Mouse (Mus musculus) embryonic stem cell, embryonic (primary cell): Measurements from ENCODE around the gene Zbtb48.

Experiments
- CTCF ChIA-PET, 4 experiments: fragments of 300-600 bp in 2 of 4; fragments of 350-600 bp in 2 of 4; sonication (Branson Sonifier 250); formaldehyde crosslinking; loops; one replicate each; lab custom pipeline; 2022; ENCODE audit warnings: inconsistent platforms in 2 of 4; lab: Charles Lee
- POLR2A ChIA-PET, 4 experiments: fragments of 300-600 bp in 2 of 4; fragments of 350-600 bp in 2 of 4; sonication (Branson Sonifier 250); formaldehyde crosslinking; loops; one replicate each; lab custom pipeline; 2022; ENCODE audit warnings: antibody characterized with exemption in 4 of 4, inconsistent platforms in 1 of 4; lab: Charles Lee

Gene Zbtb48

GRCm38 (mm10) chr4:152039831-152040310 lies 12.4 kb upstream of the Zbtb48 start:
- ChIA-PET POLR2A (interaction anchor here in 2 of 4 experiments (0.8 to 3.5 kb wide), 12 partner anchors 11 to 93 kb away, joined by 3 to 33 read pairs (median 4); partner anchors contain the start of genes Klhl21 (in 1 of the 2) and Zbtb48 (in 1 of the 2)), CTCF (interaction anchor here in 3 of 4 experiments (1.2 to 3.9 kb wide), 10 partner anchors 12 to 94 kb away, joined by 3 to 28 read pairs (median 6); partner anchors contain the start of gene Zbtb48 (in 3 of the 3))

GRCm38 (mm10) chr4:152038985-152039830 lies 11.7 kb upstream of the Zbtb48 start, which contains the start of gene Nol9:
Gene Nol9, plus strand, starts transcription at chr4:152039321.
- CTCF ChIA-PET: interaction anchor here (0.6 to 3.9 kb wide), 59 partner anchors 8 to 889 kb away, joined by 3 to 28 read pairs (median 4); partner anchors contain the start of genes Zbtb48 (in 3 of the 4), Klhl21 (in 2 of the 4), Phf13 (in 2 of the 4) and Espn (in 1 of the 4)
- POLR2A ChIA-PET: interaction anchor here (0.6 to 3.5 kb wide), 33 partner anchors 8 to 919 kb away, joined by 3 to 33 read pairs (median 4); partner anchors contain the start of genes Zbtb48 (in 3 of the 4), Thap3 (in 2 of the 4), Klhl21 (in 1 of the 4) and Plekhg5 (in 1 of the 4)

GRCm38 (mm10) chr4:152038225-152038984 lies 10.9 kb upstream of the Zbtb48 start, which contains the start of gene Tas1r1:
Gene Tas1r1, minus strand, starts transcription at chr4:152038568.
- POLR2A ChIA-PET: interaction anchor here (0.6 to 3.5 kb wide), 35 partner anchors 9 to 289 kb away, joined by 3 to 33 read pairs (median 4); partner anchors contain the start of genes Zbtb48 (in 3 of the 4), Phf13 (in 2 of the 4), Thap3 (in 2 of the 4) and Camta1 (in 1 of the 4)

GRCm38 (mm10) chr4:152036464-152036863 lies 9.0 kb upstream of the Zbtb48 start:
- ChIA-PET CTCF (interaction anchor here (0.6 to 3.9 kb wide), 8 partner anchors 9 to 120 kb away, joined by 3 to 28 read pairs (median 3); partner anchors contain the start of genes Klhl21 (in 1 of the 4) and Zbtb48 (in 1 of the 4)), POLR2A (interaction anchor here in 3 of 4 experiments (0.7 to 3.5 kb wide), 10 partner anchors 8 to 62 kb away, joined by 3 to 33 read pairs (median 4); partner anchors contain the start of genes Zbtb48 (in 3 of the 3) and Thap3 (in 1 of the 3))

More at GRCm38 (mm10) chr4:152038225-152038984, 10.9 kb upstream of the Zbtb48 start, which contains the start of gene Tas1r1:
- CTCF ChIA-PET: interaction anchor here (0.6 to 3.9 kb wide), 62 partner anchors 8 to 888 kb away, joined by 3 to 28 read pairs (median 4); partner anchors contain the start of genes Zbtb48 (in 3 of the 4), Klhl21 (in 2 of the 4), Phf13 (in 2 of the 4) and Espn (in 1 of the 4)

- ChIA-PET POLR2A (interaction anchor here in 2 of 4 experiments (0.7 to 1.8 kb wide), 11 partner anchors 9 to 141 kb away, joined by 3 to 8 read pairs (median 4); partner anchors contain the start of genes Phf13 (in 2 of the 2) and Klhl21 (in 1 of the 2)), CTCF (interaction anchor here in 2 of 4 experiments (0.8 to 1.3 kb wide), 8 partner anchors 10 to 64 kb away, joined by 3 to 5 read pairs (median 3); no protein-coding TSS in a partner anchor)
Observed at GRCm38 (mm10) chr4:152032922-152033321, 5.5 kb upstream of the Zbtb48 start.

GRCm38 (mm10) chr4:152029997-152030396 lies 2.5 kb upstream of the Zbtb48 start:
- CTCF ChIA-PET: interaction anchor here (0.6 to 3.7 kb wide), 9 partner anchors 8 to 97 kb away, joined by 3 to 47 read pairs (median 5); partner anchors contain the start of genes Dnajc11 (in 1 of the 4), Nol9 (in 1 of the 4), Tas1r1 (in 1 of the 4) and Thap3 (in 1 of the 4)
- POLR2A ChIA-PET: interaction anchor here in 3 of 4 experiments (0.6 to 5.4 kb wide), 17 partner anchors 8 to 233 kb away, joined by 3 to 65 read pairs (median 4); partner anchors contain the start of genes Klhl21 (in 2 of the 3), Nol9 (in 2 of the 3), Tas1r1 (in 2 of the 3) and Phf13 (in 1 of the 3)

GRCm38 (mm10) chr4:152029087-152029486 lies 1.6 kb upstream of the Zbtb48 start:
- POLR2A ChIA-PET: interaction anchor here (0.6 to 5.4 kb wide), 24 partner anchors 9 to 900 kb away, joined by 3 to 65 read pairs (median 6); partner anchors contain the start of genes Nol9 (in 4 of the 4), Tas1r1 (in 3 of the 4), Klhl21 (in 2 of the 4) and Thap3 (in 1 of the 4)
- CTCF ChIA-PET: interaction anchor here in 3 of 4 experiments (0.5 to 3.7 kb wide), 12 partner anchors 10 to 900 kb away, joined by 3 to 47 read pairs (median 6); partner anchors contain the start of genes Nol9 (in 2 of the 3), Tas1r1 (in 2 of the 3), Dnajc11 (in 1 of the 3) and Klhl21 (in 1 of the 3)

- ChIA-PET CTCF (interaction anchor here in 3 of 4 experiments (0.6 to 3.7 kb wide), 17 partner anchors 10 to 900 kb away, joined by 3 to 47 read pairs (median 5); partner anchors contain the start of genes Nol9 (in 2 of the 3), Tas1r1 (in 2 of the 3), Dnajc11 (in 1 of the 3) and Klhl21 (in 1 of the 3)), POLR2A (interaction anchor here (0.6 to 5.4 kb wide), 39 partner anchors 9 to 900 kb away, joined by 3 to 65 read pairs (median 5); partner anchors contain the start of genes Nol9 (in 4 of the 4), Klhl21 (in 3 of the 4), Tas1r1 (in 3 of the 4) and Phf13 (in 1 of the 4))
Observed at GRCm38 (mm10) chr4:152028456-152028855, 985 bp upstream of the Zbtb48 start.

GRCm38 (mm10) chr4:152026751-152027508 lies 541 bp downstream of the Zbtb48 start:
- CTCF ChIA-PET: interaction anchor here (0.6 to 3.7 kb wide), 16 partner anchors 10 to 186 kb away, joined by 3 to 47 read pairs (median 4); partner anchors contain the start of genes Nol9 (in 3 of the 4), Tas1r1 (in 2 of the 4) and Klhl21 (in 1 of the 4)
- POLR2A ChIA-PET: interaction anchor here in 3 of 4 experiments (0.8 to 5.4 kb wide), 39 partner anchors 7 to 292 kb away, joined by 3 to 65 read pairs (median 4); partner anchors contain the start of genes Klhl21 (in 3 of the 3), Nol9 (in 2 of the 3), Tas1r1 (in 2 of the 3) and Thap3 (in 2 of the 3)

GRCm38 (mm10) chr4:152024525-152024924 lies 2.9 kb downstream of the Zbtb48 start:
- ChIA-PET POLR2A (interaction anchor here in 3 of 4 experiments (0.6 to 7.9 kb wide), 3 partner anchors 15 to 94 kb away, joined by 4 to 79 read pairs (median 78); partner anchors contain the start of gene Klhl21 (in 2 of the 3)), CTCF (no interaction called here)

GRCm38 (mm10) chr4:152022506-152022905 lies 5.0 kb downstream of the Zbtb48 start:
- CTCF ChIA-PET: interaction anchor here in 2 of 4 experiments (0.7 to 1.7 kb wide), 2 partner anchors 16 to 1015 kb away, joined by 3 to 5 read pairs; partner anchors contain the start of gene Nol9 (in 1 of the 2)
- POLR2A ChIA-PET: interaction anchor here in 2 of 4 experiments (0.8 to 7.9 kb wide), 6 partner anchors 13 to 28 kb away, joined by 3 to 79 read pairs (median 3); partner anchors contain the start of gene Klhl21 (in 2 of the 2)

GRCm38 (mm10) chr4:152021568-152022097 lies 5.8 kb downstream of the Zbtb48 start:
- ChIA-PET CTCF (interaction anchor here in 3 of 4 experiments (0.5 to 2.6 kb wide), 8 partner anchors 9 to 370 kb away, joined by 3 to 13 read pairs (median 4); partner anchors contain the start of gene Nol9 (in 2 of the 3)), POLR2A (interaction anchor here in 2 of 4 experiments (0.8 to 7.9 kb wide), 9 partner anchors 9 to 87 kb away, joined by 3 to 79 read pairs (median 3); partner anchors contain the start of genes Klhl21 (in 2 of the 2) and Phf13 (in 1 of the 2))

GRCm38 (mm10) chr4:152020024-152020423 lies 7.4 kb downstream of the Zbtb48 start:
- ChIA-PET POLR2A (interaction anchor here (0.5 to 7.9 kb wide), 22 partner anchors 8 to 79 kb away, joined by 3 to 79 read pairs (median 4); partner anchors contain the start of genes Klhl21 (in 3 of the 4), Phf13 (in 2 of the 4), Zbtb48 (in 2 of the 4) and Nol9 (in 1 of the 4)), CTCF (interaction anchor here (0.7 to 2.6 kb wide), 12 partner anchors 10 to 117 kb away, joined by 3 to 6 read pairs (median 4); partner anchors contain the start of gene Nol9 (in 2 of the 4))
